Mouse (Mus musculus) thymus, postnatal 14 days (tissue): ENCODE results near the gene Tyw1.
"Not testable (repeated sequence)": the region's sequence is repeated elsewhere in the genome, so short reads cannot be mapped to it uniquely, and the experiment has no call there.

Source experiments
- DNase-seq: peaks from one replicate; pipeline ENCODE4 v3.0.0; 2021

Tyw1 gene

GRCm38 (mm10) chr5:130255017-130255720 lies at the start of gene Tyw1, which contains the start of gene Sbds:
Gene Tyw1, plus strand, starts transcription at chr5:130255619.
Gene Sbds, minus strand, starts transcription at chr5:130255530.
- peak; percentile 98 for DNase-seq

- DNase-seq = no peak
Observed at GRCm38 (mm10) chr5:130207299-130207698, 48.1 kb upstream of the Tyw1 start.

DNA sequence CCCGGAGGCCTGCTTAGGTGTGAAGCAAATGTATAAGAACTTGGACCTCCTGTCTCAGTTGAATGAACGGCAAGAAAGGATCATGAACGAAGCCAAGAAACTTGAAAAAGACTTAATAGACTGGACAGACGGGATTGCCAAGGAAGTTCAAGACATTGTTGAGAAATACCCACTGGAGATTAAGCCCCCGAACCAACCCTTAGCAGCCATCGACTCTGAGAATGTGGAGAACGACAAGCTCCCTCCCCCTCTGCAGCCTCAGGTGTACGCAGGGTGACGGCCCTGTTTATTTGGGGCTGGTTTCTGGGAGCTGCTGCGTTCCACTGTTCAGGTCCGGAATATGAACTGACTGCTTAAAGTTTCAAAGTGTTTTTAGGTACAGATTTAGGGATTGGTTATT lies 42.5 kb upstream of the Tyw1 start:
- no peak for DNase-seq

DNA sequence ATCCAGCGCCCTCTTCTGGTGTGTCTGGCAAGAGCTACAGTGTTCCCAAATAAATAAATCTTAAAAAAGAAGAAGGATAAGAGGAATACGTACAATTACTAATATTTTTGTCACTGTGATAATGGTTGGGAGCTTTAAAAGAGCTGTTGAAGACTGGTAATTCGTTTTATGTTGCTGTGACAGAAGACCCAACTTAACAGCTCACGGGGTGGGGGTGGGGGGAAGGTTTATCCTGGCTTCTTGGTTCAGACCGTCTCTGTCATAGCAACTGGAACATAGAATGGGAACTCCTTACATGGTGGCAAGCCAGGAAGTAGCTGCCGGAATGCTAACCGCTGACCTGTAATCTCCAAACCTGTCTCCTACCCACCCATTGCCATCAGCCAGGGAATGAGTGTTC lies 38.6 kb upstream of the Tyw1 start, which contains the start of gene Tmem248:
Gene Tmem248, plus strand, starts transcription at position 301 of the 400 bp plus-strand sequence.
- no peak for DNase-seq

- no peak for DNase-seq
Observed at GRCm38 (mm10) chr5:130217406-130217805, 38.0 kb upstream of the Tyw1 start.

DNA sequence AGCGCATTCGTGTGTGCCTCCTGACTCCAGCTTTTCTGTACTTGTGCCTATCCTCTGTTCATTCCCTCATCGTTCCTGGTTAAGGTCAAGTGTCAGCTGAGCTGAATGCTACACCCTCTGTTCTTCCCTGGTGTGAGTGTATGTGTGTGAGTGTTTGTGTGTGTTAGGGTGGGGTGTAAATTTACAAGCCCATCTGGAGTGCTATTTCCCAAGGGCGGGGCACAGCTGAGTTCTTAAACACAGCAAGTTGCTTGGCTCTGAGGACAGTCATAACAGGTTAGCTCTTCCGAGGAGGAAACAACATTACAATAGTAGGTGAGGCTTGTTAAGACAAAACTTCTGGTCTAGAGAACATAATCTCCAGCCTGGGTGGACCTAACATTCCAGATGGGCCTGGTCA lies 37.1 kb upstream of the Tyw1 start:
- DNase-seq = no peak

DNA sequence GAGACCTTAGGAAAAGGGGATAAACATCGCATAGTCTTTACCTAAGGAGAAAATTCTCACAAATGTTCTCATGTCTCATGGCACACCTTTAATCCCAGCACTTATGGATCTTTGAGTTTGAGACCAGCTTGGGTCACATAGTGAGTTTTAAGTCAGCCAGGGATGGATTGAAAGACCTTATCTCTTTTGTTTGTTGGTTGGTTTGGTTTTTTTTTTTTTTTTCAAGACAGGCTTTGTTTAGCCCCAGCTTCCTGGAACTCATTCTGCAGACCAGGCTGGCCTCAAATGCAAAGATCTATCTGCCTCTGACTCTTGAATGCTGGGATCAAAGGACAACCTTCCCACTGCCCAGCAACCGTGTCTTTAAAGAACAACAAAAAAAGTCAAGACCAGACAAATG lies 34.1 kb upstream of the Tyw1 start:
- no peak for DNase-seq

- DNase-seq = no peak
Observed at GRCm38 (mm10) chr5:130221760-130222145, 33.7 kb upstream of the Tyw1 start.

GRCm38 (mm10) chr5:130222146-130223004 lies 33.0 kb upstream of the Tyw1 start:
- peak; percentile 97 for DNase-seq

- no peak for DNase-seq
Observed at GRCm38 (mm10) chr5:130226790-130227189, 28.6 kb upstream of the Tyw1 start.

- no peak for DNase-seq
Observed at GRCm38 (mm10) chr5:130228120-130228519, 27.3 kb upstream of the Tyw1 start.

- no peak for DNase-seq
Observed at GRCm38 (mm10) chr5:130236302-130236701, 19.1 kb upstream of the Tyw1 start.

- no peak for DNase-seq
Observed at GRCm38 (mm10) chr5:130239236-130239635, 16.2 kb upstream of the Tyw1 start.

DNA sequence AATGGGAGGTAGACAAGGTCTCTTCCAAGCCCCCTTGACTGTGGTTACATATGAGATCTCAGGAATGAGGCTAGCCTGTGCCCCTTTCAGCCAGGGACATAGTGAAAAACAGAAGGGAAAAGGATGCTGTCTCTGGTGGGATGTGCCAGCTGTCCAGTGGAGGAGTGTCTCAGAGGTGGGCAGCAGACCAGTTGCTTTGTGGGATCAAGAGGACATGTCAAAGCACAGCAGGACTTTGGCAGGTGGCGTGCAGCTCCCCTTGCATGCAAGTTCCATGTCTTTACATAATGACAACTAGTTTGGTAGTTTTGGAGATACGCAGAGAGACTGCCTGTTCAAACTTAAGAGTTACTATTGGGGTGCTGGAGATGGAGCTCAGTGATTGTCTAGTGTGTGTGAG lies 15.6 kb upstream of the Tyw1 start:
- no peak for DNase-seq

GRCm38 (mm10) chr5:130241426-130241825 lies 14.0 kb upstream of the Tyw1 start:
- no peak for DNase-seq

GRCm38 (mm10) chr5:130247823-130248222 lies 7.6 kb upstream of the Tyw1 start:
- DNase-seq = no peak

GRCm38 (mm10) chr5:130254164-130255016 lies 1.0 kb upstream of the Tyw1 start:
- DNase-seq = peak; percentile 14

GRCm38 (mm10) chr5:130255799-130256525 lies 543 bp downstream of the Tyw1 start:
- not testable (repeated sequence) for DNase-seq

GRCm38 (mm10) chr5:130256678-130257271 lies 1.4 kb downstream of the Tyw1 start:
- DNase-seq = peak; percentile 94

GRCm38 (mm10) chr5:130257303-130257702 lies 1.9 kb downstream of the Tyw1 start:
- no peak for DNase-seq

DNA sequence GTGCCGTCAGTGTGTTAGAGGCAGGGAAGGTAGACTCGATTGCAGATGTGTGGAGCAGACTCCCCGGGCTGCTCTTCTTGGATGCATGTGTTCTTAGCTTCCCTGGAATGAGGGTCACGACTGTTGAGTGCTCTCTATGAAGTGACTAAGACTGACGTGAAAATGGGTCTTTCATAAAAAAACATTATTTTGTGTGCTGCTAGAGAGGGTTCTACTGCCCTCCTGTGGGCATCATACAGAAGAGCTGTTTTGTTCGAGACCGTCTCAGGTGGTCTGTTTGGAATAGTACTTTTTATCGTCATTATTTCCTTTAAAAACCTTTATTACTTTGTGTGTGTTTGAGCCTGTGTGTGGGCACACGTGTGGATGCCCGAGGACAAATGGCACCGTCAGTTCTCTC lies 8.0 kb downstream of the Tyw1 start:
- DNase-seq = no peak

DNA sequence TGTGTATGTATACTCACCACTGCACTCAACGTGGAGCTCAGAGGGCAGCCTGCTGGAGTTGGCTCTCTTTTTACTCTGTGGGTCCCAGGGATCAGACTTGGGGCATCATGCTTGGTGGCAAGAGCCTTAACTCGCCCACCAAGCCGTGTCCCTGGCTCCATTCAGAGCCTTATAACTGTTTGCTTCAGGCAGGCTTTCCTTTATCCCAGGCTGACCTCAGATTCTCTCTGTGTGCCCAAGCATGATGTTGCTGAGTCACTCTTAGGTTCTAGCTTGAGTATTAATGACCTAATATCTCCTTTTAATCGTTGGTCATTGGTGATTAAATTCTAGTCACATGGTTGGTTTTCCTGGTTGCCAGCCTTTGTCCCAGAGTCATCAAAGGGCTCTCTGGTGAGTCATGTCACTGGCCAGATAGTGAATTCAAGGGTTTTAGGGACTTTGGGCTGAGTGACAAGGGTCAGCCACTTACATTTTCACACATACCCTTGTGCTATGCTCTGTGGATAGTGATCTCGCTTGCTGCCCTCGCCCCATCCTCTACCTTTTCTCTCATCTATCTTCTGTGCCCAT lies 9.1 kb downstream of the Tyw1 start:
- no peak for DNase-seq
